Mouse (Mus musculus) erythroblast, embryonic 14.5 days (primary cell): ENCODE results near the gene Dlgap1.

Source experiments
- GATA1 ChIP-seq: IDR thresholded peaks from 2 replicates; pipeline ENCODE4 v1.6.1; 2012; ENCODE audit warnings: low read length, inconsistent platforms, mixed read lengths
- TAL1 ChIP-seq: IDR thresholded peaks from 3 replicates; pipeline ENCODE4 v1.6.1; 2012; ENCODE audit warnings: low read length, inconsistent platforms, mixed read lengths

DNA sequence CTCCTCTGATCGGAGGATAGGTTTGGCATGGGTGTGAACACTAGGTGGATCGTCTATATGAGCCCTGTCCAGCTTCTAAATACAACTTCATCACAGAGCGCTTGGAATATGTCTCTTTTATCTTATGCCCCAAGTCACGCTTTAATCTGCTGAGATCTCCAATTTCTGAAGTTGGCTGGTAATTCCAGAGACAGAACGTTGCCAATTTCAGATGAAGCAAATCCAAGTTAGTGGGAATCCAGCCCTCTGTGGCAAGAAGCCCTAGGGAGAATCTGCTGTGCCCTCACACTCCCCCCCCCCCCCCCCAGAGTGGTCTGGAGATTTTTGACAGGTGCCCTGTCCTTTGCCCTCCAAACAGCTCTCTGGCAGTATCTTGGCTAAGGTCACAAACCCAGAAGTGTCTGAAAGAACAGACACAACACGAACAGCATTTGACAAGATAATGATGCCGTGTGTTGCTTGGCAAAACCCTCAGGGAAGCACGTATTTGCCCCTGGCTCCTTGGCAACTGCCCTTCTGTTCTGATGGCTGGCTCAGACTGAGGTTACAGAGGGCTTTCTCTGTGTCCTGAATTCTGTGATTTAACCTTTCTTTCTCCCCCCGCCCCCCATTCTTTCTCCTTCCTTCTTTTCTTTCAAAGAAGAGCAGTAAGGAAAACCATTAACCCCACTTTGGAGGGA, 822.9 kb downstream of the Dlgap1 start:
- no peak for TF ChIP-seq GATA1
- no peak for TF ChIP-seq TAL1
